Comparison of ENCODE assay signal across 31 mouse cellular contexts in the genomic region with DNA sequence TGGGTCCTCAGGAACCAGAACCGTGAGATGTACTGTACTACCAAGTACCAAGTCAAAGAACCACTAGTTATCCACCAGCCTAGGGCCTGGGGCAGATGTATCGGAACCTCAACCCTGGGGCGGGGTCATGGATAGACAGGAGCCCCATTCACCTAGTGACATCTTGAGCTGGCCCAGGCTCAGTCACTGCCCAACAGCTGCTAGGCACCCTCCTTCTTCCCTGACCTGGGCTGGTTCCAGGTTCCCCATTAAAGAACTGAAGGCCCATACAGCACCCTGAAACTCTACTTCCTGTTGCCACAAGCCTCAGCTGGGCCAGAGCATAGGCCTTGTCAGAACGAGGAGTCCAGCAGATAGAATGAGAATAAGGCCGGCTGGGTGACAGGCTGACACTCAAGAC. TPM values are rescaled to one million over a fixed set of nuclear protein-coding genes. Genes with fewer than 3 reads are reported as not detected.
DNase-seq lines count a peak whose midpoint lies in the region; ATAC-seq and TF ChIP-seq lines count a peak whose summit lies in the region.
"Had no signal": no experiment of that assay in that cellular context is flagged by ENCODE, and none has a peak within 500 bp of the region (broad histone marks: within the 10 kb centered on the region; RNA-seq: fewer than 3 reads in every experiment).

No protein-coding gene starts in this region.

- no peaks in the 10 kb centered on the region for H3K9me3 ChIP-seq in heart, embryonic 12.5 days (replicated peaks)
- H3K9me3 ChIP-seq: embryonic facial prominence, embryonic 10.5 days; embryonic facial prominence, embryonic 13.5 days; forebrain, embryonic 12.5 days; forebrain, embryonic 15.5 days; heart, embryonic 15.5 days; hindbrain, embryonic 10.5 days had no signal

- no peak overlapping the region for H3K9ac ChIP-seq in heart, embryonic 12.5 days
- H3K9ac ChIP-seq: embryonic facial prominence, embryonic 13.5 days; forebrain, embryonic 12.5 days; forebrain, embryonic 15.5 days; heart, embryonic 15.5 days; hindbrain, embryonic 14.5 days had no signal

- ATAC-seq in heart, embryonic 12.5 days (ENCODE audit: insufficient number of reproducible peaks, low FRiP score): no peak
- peak; percentile 38; the same call in 1 of the 2 replicates for ATAC-seq in megakaryocyte, adult 5-6 weeks (ENCODE audit: poor library complexity, severe bottlenecking)
- ATAC-seq: forebrain, embryonic 15.5 days had no signal

- H3K27ac ChIP-seq in heart, embryonic 12.5 days (ENCODE audit: poor library complexity, severe bottlenecking): no peak overlapping the region
- H3K27ac ChIP-seq: embryonic facial prominence, embryonic 10.5 days; embryonic facial prominence, embryonic 13.5 days; forebrain, embryonic 12.5 days; forebrain, embryonic 15.5 days; heart, embryonic 15.5 days; hindbrain, embryonic 10.5 days; hindbrain, embryonic 14.5 days had no signal

- peak; percentile 86 for DNase-seq in heart, adult 11 months
- no peak for DNase-seq in frontal cortex, postnatal 25 days (ENCODE audit: low spot score in 2 of 2)
- DNase-seq in left cerebral cortex, adult 9 months (ENCODE audit: low spot score in 2 of 2): no peak
- DNase-seq: adrenal gland, adult 2 months; adrenal gland, postnatal 14 days; cerebellum, adult 11 months; cerebellum, adult 8-10 months; cerebellum, postnatal 10 days; cerebellum, postnatal 36 days; embryo, embryonic 11 days; gastrocnemius, postnatal 10 days; gastrocnemius, postnatal 36 days; heart, postnatal 10 days; heart, postnatal 36 days had no signal

- no peaks in the 10 kb centered on the region for H3K27me3 ChIP-seq in heart, embryonic 12.5 days (replicated peaks)
- H3K27me3 ChIP-seq in myocyte (ENCODE audit: control insufficient read depth, insufficient read depth, insufficient read length): no peaks in the 10 kb centered on the region
- H3K27me3 ChIP-seq: embryonic facial prominence, embryonic 13.5 days; forebrain, embryonic 12.5 days; forebrain, embryonic 15.5 days; heart, embryonic 15.5 days had no signal

- 90% methylated on average over 5 of the region's 5 CpGs for WGBS in heart, embryonic 12.5 days

- H3K4me1 ChIP-seq in heart, embryonic 12.5 days (replicated peaks): no peaks in the 10 kb centered on the region
- H3K4me1 ChIP-seq: embryonic facial prominence, embryonic 10.5 days; embryonic facial prominence, embryonic 13.5 days; forebrain, embryonic 12.5 days; forebrain, embryonic 15.5 days; heart, embryonic 15.5 days; hindbrain, embryonic 10.5 days had no signal

- no peak overlapping the region for H3K4me3 ChIP-seq in heart, embryonic 12.5 days
- H3K4me3 ChIP-seq in myocyte: no peak overlapping the region
- H3K4me3 ChIP-seq: embryonic facial prominence, embryonic 10.5 days; embryonic facial prominence, embryonic 13.5 days; erythroblast, embryonic 14.5 days; forebrain, embryonic 12.5 days; forebrain, embryonic 15.5 days; heart, embryonic 15.5 days; hindbrain, embryonic 10.5 days had no signal

- H3K36me3 ChIP-seq in heart, embryonic 12.5 days: peaks cover 66% of the 10 kb centered on the region
- peaks cover 17% of the 10 kb centered on the region for H3K36me3 ChIP-seq in myocyte (ENCODE audit: control insufficient read depth, insufficient read depth)

- no peak overlapping the region for H3K4me2 ChIP-seq in heart, embryonic 12.5 days
- H3K4me2 ChIP-seq in myocyte (ENCODE audit: low read depth): no peak overlapping the region
- H3K4me2 ChIP-seq: embryonic facial prominence, embryonic 13.5 days; forebrain, embryonic 12.5 days; forebrain, embryonic 15.5 days; heart, embryonic 11.5 days; heart, embryonic 15.5 days; hindbrain, embryonic 14.5 days had no signal

- H3ac ChIP-seq in myocyte (ENCODE audit: control insufficient read depth, insufficient read length): no peak overlapping the region

- no peak for TF ChIP-seq POLR2A in myocyte (IDR thresholded peaks at IDR 0.05; ENCODE audit: insufficient read length, low read depth)

- H3K79me2 ChIP-seq in myocyte (ENCODE audit: control insufficient read depth, insufficient read depth): no peaks in the 10 kb centered on the region

TF ChIP-seq in myocyte, 11 proteins besides CTCF, POLR2A, EP300 and RAD21:
- peak; percentile 49 for TF ChIP-seq POLR2AphosphoS2 (IDR thresholded peaks at IDR 0.05; ENCODE audit: insufficient read length, low read depth)
- no peak for TF ChIP-seq E2F4 (IDR thresholded peaks at IDR 0.05; ENCODE audit: insufficient read depth)

RNA-seq across cellular contexts. Expression of gene Fndc8, which starts 7.8 kb away (rescaled TPM):
- polyA plus RNA-seq in heart, embryonic 12.5 days (2016; fragmentation: Nextera tagmentation; extraction: Ambion mirVana): 0.10 and 0.12 TPM in 2 replicates
- not detected in 2 replicates for total RNA-seq in megakaryocyte, adult 5-6 weeks (2015)
- not detected in 2 replicates for total RNA-seq in megakaryocyte, adult 5-6 weeks (2017)
- polyA plus RNA-seq in myocyte (2012; fragmentation: generic; extraction: Trizol): 0.04 TPM
- total RNA-seq: gastrocnemius, adult 18-20 months; gastrocnemius, postnatal 10 days; gastrocnemius, postnatal 36 days; granulocyte monocyte progenitor cell, adult 5-6 weeks; heart, adult 8-10 months; heart, postnatal 36 days had no signal
- polyA plus RNA-seq: cortical plate, adult 2 months; G1E; heart, embryonic 11.5 days had no signal

RNA-seq across cellular contexts. Expression of gene Nle1, which starts 8.5 kb away (rescaled TPM):
- polyA plus RNA-seq in heart, embryonic 12.5 days (2016; fragmentation: Nextera tagmentation; extraction: Ambion mirVana): 20.0 and 22.0 TPM in 2 replicates
- 4.7 TPM in 2 replicates for total RNA-seq in megakaryocyte, adult 5-6 weeks (2015)
- 2.6 and 3.1 TPM in 2 replicates for total RNA-seq in megakaryocyte, adult 5-6 weeks (2017)
- polyA plus RNA-seq in myocyte (2012; fragmentation: generic; extraction: Trizol): 33.7 TPM

RNA-seq across cellular contexts. Expression of gene Rad51d, which starts 9.3 kb away (rescaled TPM):
- polyA plus RNA-seq in heart, embryonic 12.5 days (2016; fragmentation: Nextera tagmentation; extraction: Ambion mirVana): 13.0 and 14.6 TPM in 2 replicates
- 7.1 and 7.9 TPM in 2 replicates for total RNA-seq in megakaryocyte, adult 5-6 weeks (2015)
- 8.8 and 10.3 TPM in 2 replicates for total RNA-seq in megakaryocyte, adult 5-6 weeks (2017)
- polyA plus RNA-seq in myocyte (2012; fragmentation: generic; extraction: Trizol): 9.1 TPM

RNA-seq across cellular contexts. Expression of gene Unc45b, which starts 10.6 kb away (rescaled TPM):
- 199 and 203 TPM in 2 replicates for polyA plus RNA-seq in heart, embryonic 12.5 days (2016; fragmentation: Nextera tagmentation; extraction: Ambion mirVana)
- not detected in 2 replicates for total RNA-seq in megakaryocyte, adult 5-6 weeks (2015)
- not detected in 2 replicates for total RNA-seq in megakaryocyte, adult 5-6 weeks (2017)
- 99.6 TPM for polyA plus RNA-seq in myocyte (2012; fragmentation: generic; extraction: Trizol)
- total RNA-seq: granulocyte monocyte progenitor cell, adult 5-6 weeks had no signal
- polyA plus RNA-seq: erythroblast, embryonic 14.5 days had no signal

RNA-seq across cellular contexts. Expression of gene Rffl, which starts 28.7 kb away (rescaled TPM):
- 6.7 and 6.8 TPM in 2 replicates for polyA plus RNA-seq in heart, embryonic 12.5 days (2016; fragmentation: Nextera tagmentation; extraction: Ambion mirVana)
- total RNA-seq in megakaryocyte, adult 5-6 weeks (2015): 20.5 and 26.7 TPM in 2 replicates
- 20.1 and 25.4 TPM in 2 replicates for total RNA-seq in megakaryocyte, adult 5-6 weeks (2017)
- polyA plus RNA-seq in myocyte (2012; fragmentation: generic; extraction: Trizol): 1.8 TPM
